9 mouse cellular contexts compared by ENCODE assay signal in genomic region chr6:101197642-101198041, GRCm38 (mm10).
DNase-seq lines count a peak whose midpoint lies in the region; ATAC-seq and TF ChIP-seq lines count a peak whose summit lies in the region.
"Had no signal": no experiment of that assay in that cellular context is flagged by ENCODE, and none has a peak within 500 bp of the region (broad histone marks: within the 10 kb centered on the region; RNA-seq: fewer than 3 reads in every experiment).

No protein-coding gene starts in this region.

- peak; percentile 46 for DNase-seq in heart, postnatal 0 days (ENCODE audit: low spot score)
- DNase-seq in heart, adult 11 months: no peak
- peak; percentile 73 to 76 for DNase-seq in adrenal gland, postnatal 36 days
- DNase-seq in embryonic facial prominence, embryonic 10.5 days (ENCODE audit: low spot score): peak; percentile 79
- DNase-seq in layer of hippocampus, adult 9-11 months: peak; percentile 69
- DNase-seq in right cerebral cortex, postnatal 25 days: peak; percentile 70

- H3K27me3 ChIP-seq in heart, postnatal 0 days (ENCODE audit: control insufficient read depth, insufficient read depth, low read length): no peaks in the 10 kb centered on the region
- 0 out of 2 replicates have a peak, but pooled peaks cover 7% of the 10 kb centered on the region for H3K27me3 ChIP-seq in embryonic facial prominence, embryonic 10.5 days (replicated peaks; ENCODE audit: low read depth, poor library complexity, severe bottlenecking)

- no peak overlapping the region for H3K4me2 ChIP-seq in heart, postnatal 0 days (ENCODE audit: low read depth, low read length)

- TF ChIP-seq CTCF in heart, postnatal 0 days (IDR thresholded peaks at IDR 0.05; ENCODE audit: low read depth): peak; percentile 82

- H3K4me1 ChIP-seq in heart, postnatal 0 days (ENCODE audit: control insufficient read depth, insufficient read depth): peaks cover 10% of the 10 kb centered on the region; the same call in 1 of the 2 replicates
- H3K4me1 ChIP-seq in embryonic facial prominence, embryonic 10.5 days: peaks cover 55% of the 10 kb centered on the region
- H3K4me1 ChIP-seq: megakaryocyte, embryonic 14.5 days had no signal

- no peak overlapping the region for H3K27ac ChIP-seq in heart, postnatal 0 days (ENCODE audit: low read depth)
- no peak overlapping the region for H3K27ac ChIP-seq in embryonic facial prominence, embryonic 10.5 days (replicated peaks)

- no peak overlapping the region for H3K4me3 ChIP-seq in heart, postnatal 0 days (ENCODE audit: low read depth, low read length)
- H3K4me3 ChIP-seq in embryonic facial prominence, embryonic 10.5 days: peak overlapping the region; percentile 51
- H3K4me3 ChIP-seq: megakaryocyte, embryonic 14.5 days had no signal

- H3K36me3 ChIP-seq in heart, postnatal 0 days (replicated peaks; ENCODE audit: control insufficient read depth, insufficient read depth, low read length): no peaks in the 10 kb centered on the region
- H3K36me3 ChIP-seq in embryonic facial prominence, embryonic 10.5 days (replicated peaks): no peaks in the 10 kb centered on the region

- no peak for TF ChIP-seq EP300 in heart, postnatal 0 days (IDR thresholded peaks at IDR 0.05; ENCODE audit: low read depth)

- H3K9ac ChIP-seq in heart, postnatal 0 days (replicated peaks; ENCODE audit: low read depth, low read length): no peak overlapping the region

- ATAC-seq in heart, postnatal 0 days (ENCODE audit: insufficient read depth, low read depth): no peak
- ATAC-seq in hematopoietic stem cell, adult 5-6 weeks (replicated peaks in 1 of 2; ENCODE audit: insufficient read depth in 1 of 2, low FRiP score in 2 of 2, low TSS enrichment in 1 of 2, low read depth in 1 of 2, poor library complexity in 2 of 2, severe bottlenecking in 2 of 2): peak; percentile 65 to 78; a peak in 2 of 4 replicates
- ATAC-seq in megakaryocyte, adult 5-6 weeks (ENCODE audit: poor library complexity, severe bottlenecking): peak; percentile 73

- WGBS in heart, postnatal 0 days: 11% methylated on average over 5 of the region's 5 CpGs
- 16% methylated on average over 5 of the region's 5 CpGs for WGBS in embryonic facial prominence, embryonic 10.5 days

- no peaks in the 10 kb centered on the region for H3K9me3 ChIP-seq in heart, postnatal 0 days (replicated peaks; ENCODE audit: control insufficient read depth, low read length)
- no peaks in the 10 kb centered on the region for H3K9me3 ChIP-seq in embryonic facial prominence, embryonic 10.5 days
- H3K9me3 ChIP-seq: megakaryocyte, embryonic 14.5 days had no signal
